Mouse (Mus musculus): ENCODE measurements around the gene Plch2.

GRCm38 (mm10) chr4:155018601-155019335, 37.8 kb downstream of the Plch2 start:
- TF ChIP-seq CTCF (IDR thresholded peaks at IDR 0.05; ENCODE audit: extremely low read depth, insufficient read depth, low read length) = no peak
- TF ChIP-seq POLR2A (IDR thresholded peaks at IDR 0.05; ENCODE audit: extremely low read depth, insufficient read depth, low read length) = no peak
